Comparison of ENCODE assay signal across 8 mouse cellular contexts in genomic region chr6:58770654-58771218, GRCm38 (mm10).
DNase-seq lines count a peak whose midpoint lies in the region; ATAC-seq and TF ChIP-seq lines count a peak whose summit lies in the region.

No protein-coding gene starts in this region.

- no peaks in the 10 kb centered on the region for H3K4me1 ChIP-seq in liver, embryonic 11.5 days (replicated peaks; ENCODE audit: control insufficient read depth, insufficient read depth, low read length)
- H3K4me1 ChIP-seq in neural tube, embryonic 13.5 days (replicated peaks): no peaks in the 10 kb centered on the region

- intact Hi-C loops in gastrocnemius, adult 2 months (cut with DNase I): loop anchor here (1.0 to 2.0 kb wide), 2 partner anchors 166 to 223 kb away; no protein-coding TSS in a partner anchor

- H3K9me3 ChIP-seq in liver, embryonic 11.5 days (ENCODE audit: control insufficient read depth, low read length): no peaks in the 10 kb centered on the region
- H3K9me3 ChIP-seq in neural tube, embryonic 13.5 days: no peaks in the 10 kb centered on the region

- H3K27me3 ChIP-seq in liver, embryonic 11.5 days (replicated peaks; ENCODE audit: control insufficient read depth, insufficient read depth, low read length): no peaks in the 10 kb centered on the region
- no peaks in the 10 kb centered on the region for H3K27me3 ChIP-seq in neural tube, embryonic 13.5 days

- TF ChIP-seq CTCF in gastrocnemius, adult 2 months (IDR thresholded peaks at IDR 0.05): peak; percentile 83

- ATAC-seq in liver, embryonic 11.5 days (replicated peaks; ENCODE audit: low FRiP score): peak; percentile 60
- peak; percentile 36; the same call in 1 of the 2 replicates for ATAC-seq in neural tube, embryonic 13.5 days (ENCODE audit: low read depth)

- WGBS in liver, embryonic 11.5 days: 18% methylated on average over 8 of the region's 8 CpGs
- 23% methylated on average over 8 of the region's 8 CpGs for WGBS in neural tube, embryonic 13.5 days

- H3K9ac ChIP-seq in liver, embryonic 11.5 days (ENCODE audit: low read depth, low read length): no peak overlapping the region
- H3K9ac ChIP-seq in neural tube, embryonic 13.5 days: no peak overlapping the region

- DNase-seq in B cell, adult 2 months: peak; percentile 67
- peak; percentile 36 for DNase-seq in WW6 (ENCODE audit: low read depth, low spot score)
- peak; percentile 55 to 61 for DNase-seq in cerebellum, postnatal 36 days
- DNase-seq in gastrocnemius, adult 2 months: peak; percentile 62
- DNase-seq in kidney, adult 9 months: peak; percentile 63
- peak; percentile 48 for DNase-seq in liver, embryonic 11.5 days (ENCODE audit: low spot score)
- DNase-seq in thymus, postnatal 10 days (ENCODE audit: low spot score in 2 of 2): peak; percentile 5 to 58

- no peaks in the 10 kb centered on the region for H3K36me3 ChIP-seq in liver, embryonic 11.5 days (ENCODE audit: control insufficient read depth, insufficient read depth, low read length)
- no peaks in the 10 kb centered on the region for H3K36me3 ChIP-seq in neural tube, embryonic 13.5 days

- H3K4me2 ChIP-seq in liver, embryonic 11.5 days: 0 out of 2 replicates have a peak overlapping the region, but pooled peaks have one; percentile 22
- H3K4me2 ChIP-seq in neural tube, embryonic 13.5 days: no peak overlapping the region

- H3K27ac ChIP-seq in gastrocnemius, adult 2 months: no peak overlapping the region
- no peak overlapping the region for H3K27ac ChIP-seq in liver, embryonic 11.5 days (ENCODE audit: low read depth, low read length)
- no peak overlapping the region for H3K27ac ChIP-seq in neural tube, embryonic 13.5 days (replicated peaks)

- no peak overlapping the region for H3K4me3 ChIP-seq in gastrocnemius, adult 2 months
- H3K4me3 ChIP-seq in liver, embryonic 11.5 days (ENCODE audit: low read depth, low read length): no peak overlapping the region
- H3K4me3 ChIP-seq in neural tube, embryonic 13.5 days: no peak overlapping the region
